Mouse (Mus musculus): Measurements from ENCODE around the gene Gbe1.

GRCm38 (mm10) chr16:70315862-70316390 is 2.2 kb downstream of the Gbe1 start:
- TF ChIP-seq TCF3 (IDR thresholded peaks at IDR 0.05; ENCODE audit: insufficient read length, low read depth) (no peak), REST (IDR thresholded peaks at IDR 0.05; ENCODE audit: insufficient read depth, insufficient read length) (no peak), POLR2A (IDR thresholded peaks at IDR 0.05; ENCODE audit: insufficient read length, low read depth) (no peak), E2F4 (IDR thresholded peaks at IDR 0.05; ENCODE audit: insufficient read depth) (no peak), MYOD1 (IDR thresholded peaks at IDR 0.05; ENCODE audit: control insufficient read depth in 1 of 3, insufficient read length in 2 of 3, low read depth in 2 of 3) (no peak), CEBPB (IDR thresholded peaks at IDR 0.05; ENCODE audit: insufficient read depth, poor library complexity, severe bottlenecking) (no peak), SRF (IDR thresholded peaks at IDR 0.05; ENCODE audit: control insufficient read depth, insufficient read length, low read depth) (no peak), MAX (IDR thresholded peaks at IDR 0.05; ENCODE audit: low read depth) (no peak), POLR2AphosphoS2 (IDR thresholded peaks at IDR 0.05; ENCODE audit: insufficient read length, low read depth) (no peak), MYOG (IDR thresholded peaks at IDR 0.05; ENCODE audit: control insufficient read depth in 1 of 3, insufficient read depth in 1 of 3, insufficient read length in 2 of 3, low read depth in 2 of 3) (no peak), USF1 (IDR thresholded peaks at IDR 0.05; ENCODE audit: low read depth) (no peak)

Measured in myocyte (in vitro differentiated cells).